Mouse (Mus musculus) left cerebral cortex, adult 18-20 months (tissue): ENCODE data around the gene AC134908.4. TPM values are rescaled to one million over a fixed set of nuclear protein-coding genes. Genes with fewer than 3 reads are reported as not detected.

ENCODE experiments used
- DNase-seq, 2 experiments: peaks; one replicate each; pipeline ENCODE4 v3.0.0; 2021 to 2022; ENCODE audit warnings: low spot score in 2 of 2, mixed read lengths in 1 of 2
- total RNA-seq, 2 experiments: library from RNA; stranded (reverse); gene quantifications; 2 replicates each; pipeline ENCODE4 v1.2.3; 2021

AC134908.4 gene
- total RNA-seq, 2 experiments from 2014 or later = 1.4 TPM; not detected in 1

GRCm38 (mm10) chr17:25831451-25832281 is 36.2 kb upstream of the AC134908.4 start:
- DNase-seq = no peak

GRCm38 (mm10) chr17:25830806-25831431 is 35.5 kb upstream of the AC134908.4 start:
- no peak for DNase-seq

GRCm38 (mm10) chr17:25830200-25830753 is 34.8 kb upstream of the AC134908.4 start:
- no peak for DNase-seq

- no peak for DNase-seq
These were observed 34.1 kb upstream of the AC134908.4 start for GRCm38 (mm10) chr17:25829558-25830017.

GRCm38 (mm10) chr17:25828712-25829557 is 33.5 kb upstream of the AC134908.4 start, which contains the start of gene Jmjd8:
TSS of gene Jmjd8 (plus strand) at chr17:25828867.
- DNase-seq = peak; percentile 80 to 88

GRCm38 (mm10) chr17:25828223-25828594 is 32.8 kb upstream of the AC134908.4 start:
- DNase-seq = no peak

- no peak for DNase-seq
These were observed 32.2 kb upstream of the AC134908.4 start for GRCm38 (mm10) chr17:25827546-25828222.

- DNase-seq = no peak
These were observed 31.6 kb upstream of the AC134908.4 start for GRCm38 (mm10) chr17:25827011-25827410.

GRCm38 (mm10) chr17:25825984-25826570 is 30.6 kb upstream of the AC134908.4 start:
- no peak for DNase-seq

GRCm38 (mm10) chr17:25825311-25825710 is 29.9 kb upstream of the AC134908.4 start:
- no peak for DNase-seq

GRCm38 (mm10) chr17:25824362-25825142 is 29.1 kb upstream of the AC134908.4 start:
- no peak for DNase-seq

GRCm38 (mm10) chr17:25823452-25823851 is 28.0 kb upstream of the AC134908.4 start, which contains the start of gene Wdr24:
TSS of gene Wdr24 (plus strand) at chr17:25823627.
- peak; percentile 71 to 80 for DNase-seq

GRCm38 (mm10) chr17:25818851-25819780 is 23.7 kb upstream of the AC134908.4 start:
- DNase-seq = no peak

GRCm38 (mm10) chr17:25817662-25818061 is 22.2 kb upstream of the AC134908.4 start:
- DNase-seq = no peak

GRCm38 (mm10) chr17:25813471-25813870 is 18.0 kb upstream of the AC134908.4 start:
- DNase-seq = peak; percentile 87 to 93

GRCm38 (mm10) chr17:25810890-25811289 is 15.4 kb upstream of the AC134908.4 start:
- DNase-seq = no peak

- peak in 1 of 2 experiments; percentile 40 for DNase-seq
These were observed 14.3 kb upstream of the AC134908.4 start for GRCm38 (mm10) chr17:25809606-25810340.
